Mouse (Mus musculus): ENCODE results near the gene Prrx2.
"Not testable (repeated sequence)": the region's sequence is repeated elsewhere in the genome, so short reads cannot be mapped to it uniquely, and the experiment has no call there.

Gene Prrx2

DNA sequence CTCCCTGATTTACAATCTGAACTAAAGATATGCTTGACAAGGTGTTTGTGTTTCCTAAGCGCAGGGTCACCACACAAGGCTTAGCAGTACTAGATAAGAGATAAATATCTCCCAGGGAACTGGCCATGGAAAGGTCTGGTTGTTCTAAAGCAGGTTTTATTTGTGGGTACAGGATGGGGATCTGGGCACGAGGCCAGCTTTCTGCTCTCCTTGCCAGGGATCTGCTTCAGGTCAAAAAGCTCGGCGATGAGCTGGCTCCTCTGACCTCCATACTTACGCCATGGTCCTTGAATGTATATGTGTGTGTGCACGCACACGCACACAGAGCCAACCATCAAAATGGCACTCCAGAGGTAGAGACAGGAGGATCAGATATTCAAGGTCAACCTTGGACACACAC is 70.2 kb downstream of the Prrx2 start:
- DNase-seq (ENCODE audit: extremely low read depth, low read depth, low spot score), result no peak

DNA sequence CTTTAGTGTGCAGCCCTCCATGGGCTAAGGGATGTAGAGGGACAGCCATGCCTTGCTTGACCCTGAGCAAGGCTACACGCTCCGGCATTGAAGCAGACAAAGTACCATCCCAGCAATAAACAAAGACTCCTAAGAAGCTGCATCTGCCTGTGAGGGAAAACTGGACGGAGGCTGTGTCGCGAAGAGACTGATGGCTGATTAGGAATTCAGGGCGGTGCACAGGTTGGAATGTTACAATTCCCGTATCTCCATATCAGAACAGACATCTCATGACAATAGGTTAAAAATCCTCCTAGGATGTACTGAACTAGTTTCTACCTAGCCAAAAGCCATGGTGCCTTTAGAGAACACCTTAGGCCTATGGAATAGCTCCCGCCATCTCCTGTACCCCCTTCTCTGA is 71.1 kb downstream of the Prrx2 start:
- DNase-seq (ENCODE audit: extremely low read depth, low read depth, low spot score), result no peak

- DNase-seq (ENCODE audit: extremely low read depth, low read depth, low spot score), result no peak
Measured at GRCm38 (mm10) chr2:30906641-30907040, 71.9 kb downstream of the Prrx2 start.

DNA sequence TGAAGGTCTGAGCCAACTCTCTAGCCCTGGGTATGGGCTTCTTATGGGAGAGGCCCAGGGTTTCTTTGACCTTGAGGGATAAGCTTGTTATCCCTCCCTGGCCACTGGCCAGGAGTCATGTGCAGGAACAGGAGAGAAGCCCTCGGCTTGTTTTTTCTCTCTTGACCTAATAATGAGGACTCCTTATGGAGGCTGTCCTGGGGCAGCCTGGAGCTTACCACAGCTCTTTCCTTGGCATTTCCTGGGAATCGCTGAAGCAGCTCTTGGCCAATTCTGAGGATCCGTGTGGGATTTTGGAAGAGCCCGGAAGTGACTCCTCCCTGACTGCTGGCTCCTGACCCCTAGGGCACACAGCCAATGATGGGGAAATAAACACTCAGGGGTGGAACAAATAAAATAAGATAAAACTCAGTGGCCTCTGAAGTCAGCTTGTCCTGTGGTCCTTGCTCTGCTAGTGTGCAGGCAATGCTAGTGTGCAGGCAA is 77.6 kb downstream of the Prrx2 start:
- no peak for DNase-seq (ENCODE audit: extremely low read depth, low read depth, low spot score)

- DNase-seq (ENCODE audit: extremely low read depth, low read depth, low spot score), result no peak
Measured at GRCm38 (mm10) chr2:30913022-30913421, 78.2 kb downstream of the Prrx2 start.

- no peak for DNase-seq (ENCODE audit: extremely low read depth, low read depth, low spot score)
Measured at GRCm38 (mm10) chr2:30914836-30915235, 80.1 kb downstream of the Prrx2 start.

DNA sequence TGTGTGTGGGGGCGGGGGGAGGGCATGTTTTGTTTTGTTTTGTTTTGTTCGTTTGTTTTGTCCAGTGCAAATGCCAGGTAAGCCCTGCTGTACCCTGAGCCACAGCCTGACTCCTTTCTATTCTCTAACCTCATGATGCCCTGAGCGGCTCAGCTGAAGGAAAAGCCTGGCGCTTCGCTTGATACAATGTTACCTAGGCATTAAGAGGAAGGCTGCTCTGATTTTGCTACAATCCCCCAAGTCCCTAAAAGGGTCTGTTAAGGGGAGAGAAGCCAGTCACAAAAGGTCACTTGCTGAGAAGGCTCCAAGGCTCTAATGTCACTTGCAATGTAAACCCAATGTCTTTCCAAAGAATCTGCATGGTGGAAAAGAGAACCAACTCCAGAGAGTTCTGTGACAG is 80.6 kb downstream of the Prrx2 start:
- no peak for DNase-seq (ENCODE audit: extremely low read depth, low read depth, low spot score)

DNA sequence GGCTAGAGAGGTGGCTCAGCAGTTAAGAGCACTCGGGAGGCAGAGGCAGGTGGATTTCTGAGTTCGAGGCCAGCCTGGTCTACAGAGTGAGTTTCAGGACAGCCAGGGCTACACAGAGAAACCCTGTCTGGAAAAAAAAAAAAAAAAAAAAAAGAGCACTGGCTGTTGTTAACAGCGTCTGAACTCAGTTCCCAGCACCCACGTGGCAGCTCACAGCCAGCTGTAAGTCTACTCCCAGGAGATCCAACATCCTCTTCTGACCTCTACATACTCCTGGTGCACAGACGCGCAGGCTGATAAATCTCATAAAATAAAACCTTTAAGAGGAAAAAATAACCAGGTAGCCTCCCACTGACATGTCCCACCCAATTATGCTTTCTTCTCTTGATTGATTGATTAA is 81.2 kb downstream of the Prrx2 start:
- not testable (repeated sequence) for DNase-seq (ENCODE audit: extremely low read depth, low read depth, low spot score)

- no peak for DNase-seq (ENCODE audit: extremely low read depth, low read depth, low spot score)
Measured at GRCm38 (mm10) chr2:30917649-30918048, 82.9 kb downstream of the Prrx2 start.

DNA sequence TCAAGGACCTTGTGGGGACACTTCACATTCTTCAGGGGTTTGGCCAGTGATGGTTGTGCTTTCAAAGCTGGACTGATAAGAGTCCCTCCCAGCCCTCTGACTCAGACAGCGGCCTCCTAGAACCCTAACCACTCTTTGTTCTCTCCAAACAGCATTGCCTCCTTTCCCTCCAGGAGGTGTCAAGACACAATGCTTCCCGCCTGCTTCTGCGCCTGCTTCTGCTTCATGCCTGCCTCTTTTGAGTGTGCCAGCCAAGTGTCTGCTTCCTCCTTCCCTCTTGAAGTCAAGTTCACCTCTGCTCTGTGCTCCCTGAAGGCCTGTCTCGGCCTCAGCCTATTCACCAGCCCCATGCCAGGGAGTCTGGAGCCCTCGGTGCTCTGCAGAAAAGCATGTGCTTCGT is 83.4 kb downstream of the Prrx2 start:
- DNase-seq (ENCODE audit: extremely low read depth, low read depth, low spot score), result no peak

DNA sequence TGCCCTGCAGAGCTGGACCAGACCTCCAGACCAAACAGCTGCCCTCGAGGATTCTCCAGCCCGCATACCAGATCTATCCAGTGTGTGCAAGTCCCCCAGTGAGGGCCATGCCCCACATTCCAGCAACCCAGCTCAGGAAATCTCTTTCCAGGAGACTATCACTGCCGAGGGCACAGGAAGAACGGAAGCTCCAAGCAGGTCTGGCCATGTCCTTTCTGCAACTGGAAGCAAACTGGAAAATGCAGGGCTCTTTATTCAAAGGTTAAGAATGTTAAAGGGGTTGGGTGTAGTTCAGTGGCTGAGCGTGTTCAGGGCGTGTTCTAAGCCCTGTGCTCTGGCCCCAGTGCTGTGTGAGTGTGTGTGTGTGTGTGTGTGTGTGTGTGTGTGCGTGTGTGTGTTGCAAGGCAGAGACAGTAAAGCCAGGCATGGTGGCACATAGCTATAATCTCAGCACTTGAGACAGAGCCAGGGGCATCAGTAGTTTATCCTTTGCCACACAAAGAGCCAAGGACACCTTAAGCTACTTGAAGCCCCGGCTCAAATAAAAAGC is 84.1 kb downstream of the Prrx2 start:
- peak; percentile 93 for DNase-seq (ENCODE audit: extremely low read depth, low read depth, low spot score)

DNA sequence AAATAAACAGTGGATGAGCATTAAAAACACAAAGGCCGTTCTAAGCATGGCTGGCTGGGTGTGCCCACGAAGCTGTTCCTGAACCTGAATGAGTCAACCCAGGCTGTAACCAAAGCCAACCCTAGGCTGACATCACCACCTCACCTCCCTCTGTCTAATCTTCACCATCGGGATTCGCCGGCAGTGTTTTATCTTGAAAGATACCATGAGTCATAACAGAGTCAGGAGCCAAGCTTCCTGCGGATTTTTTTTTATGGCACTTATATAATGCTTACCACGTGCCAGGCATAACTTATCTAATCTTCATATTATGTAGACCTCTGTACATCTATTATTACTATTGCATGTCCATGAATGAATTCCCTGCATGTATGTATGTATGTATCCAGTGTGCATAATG is 85.4 kb downstream of the Prrx2 start:
- no peak for DNase-seq (ENCODE audit: extremely low read depth, low read depth, low spot score)

- no peak for DNase-seq (ENCODE audit: extremely low read depth, low read depth, low spot score)
Measured at GRCm38 (mm10) chr2:30923099-30923498, 88.3 kb downstream of the Prrx2 start.

DNA sequence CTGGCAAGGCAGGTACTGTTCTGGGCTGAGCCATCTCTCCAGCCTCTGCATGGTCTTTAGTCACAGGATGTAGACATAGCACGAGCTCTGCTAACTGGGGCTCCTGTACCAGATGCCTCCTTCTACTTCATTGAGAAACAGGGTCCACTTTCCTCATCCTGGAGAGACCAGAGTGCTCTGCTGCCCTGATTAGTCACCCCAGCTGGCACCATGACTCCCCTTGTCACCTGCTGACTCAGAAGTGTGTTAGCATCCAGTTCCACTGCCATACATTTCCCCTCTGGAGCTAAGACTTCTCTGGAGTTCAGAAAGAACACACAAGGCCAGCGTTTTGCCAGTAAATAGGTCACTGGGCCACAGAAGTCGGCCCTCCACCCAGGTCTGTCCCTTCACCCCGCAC is 90.4 kb downstream of the Prrx2 start:
- no peak for DNase-seq (ENCODE audit: extremely low read depth, low read depth, low spot score)

- no peak for DNase-seq (ENCODE audit: extremely low read depth, low read depth, low spot score)
Measured at GRCm38 (mm10) chr2:30926381-30926780, 91.6 kb downstream of the Prrx2 start.

DNA sequence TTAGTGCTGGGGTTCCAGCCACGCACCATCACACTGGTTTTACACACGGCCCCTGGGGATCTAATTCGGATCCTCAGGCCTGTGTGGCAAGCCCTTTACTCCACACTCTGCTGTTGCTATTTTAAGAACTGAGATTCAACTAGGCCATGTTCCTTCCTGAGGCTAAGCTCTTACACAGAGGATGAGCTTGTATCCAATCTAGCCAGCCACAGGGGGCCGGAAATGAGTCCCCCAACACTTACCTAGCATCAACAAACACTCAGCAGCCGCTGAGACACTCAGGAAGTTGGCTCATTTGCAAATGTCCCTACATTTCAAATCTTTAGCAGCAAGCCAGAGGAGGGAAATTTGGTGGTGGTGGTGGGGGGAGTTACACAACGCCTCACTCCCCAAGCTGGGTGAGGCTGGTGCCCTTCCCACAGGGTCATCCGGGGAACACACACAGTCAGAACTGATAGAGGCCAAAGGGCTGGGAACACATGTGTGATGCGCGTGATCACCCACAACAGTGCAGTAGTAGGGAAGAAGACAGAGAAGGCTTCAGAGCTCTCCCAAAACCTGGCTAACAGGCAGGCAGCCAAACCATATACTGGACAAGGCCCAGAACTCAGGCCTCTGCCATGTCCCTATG is 92.5 kb downstream of the Prrx2 start:
- no peak for DNase-seq (ENCODE audit: extremely low read depth, low read depth, low spot score)

DNA sequence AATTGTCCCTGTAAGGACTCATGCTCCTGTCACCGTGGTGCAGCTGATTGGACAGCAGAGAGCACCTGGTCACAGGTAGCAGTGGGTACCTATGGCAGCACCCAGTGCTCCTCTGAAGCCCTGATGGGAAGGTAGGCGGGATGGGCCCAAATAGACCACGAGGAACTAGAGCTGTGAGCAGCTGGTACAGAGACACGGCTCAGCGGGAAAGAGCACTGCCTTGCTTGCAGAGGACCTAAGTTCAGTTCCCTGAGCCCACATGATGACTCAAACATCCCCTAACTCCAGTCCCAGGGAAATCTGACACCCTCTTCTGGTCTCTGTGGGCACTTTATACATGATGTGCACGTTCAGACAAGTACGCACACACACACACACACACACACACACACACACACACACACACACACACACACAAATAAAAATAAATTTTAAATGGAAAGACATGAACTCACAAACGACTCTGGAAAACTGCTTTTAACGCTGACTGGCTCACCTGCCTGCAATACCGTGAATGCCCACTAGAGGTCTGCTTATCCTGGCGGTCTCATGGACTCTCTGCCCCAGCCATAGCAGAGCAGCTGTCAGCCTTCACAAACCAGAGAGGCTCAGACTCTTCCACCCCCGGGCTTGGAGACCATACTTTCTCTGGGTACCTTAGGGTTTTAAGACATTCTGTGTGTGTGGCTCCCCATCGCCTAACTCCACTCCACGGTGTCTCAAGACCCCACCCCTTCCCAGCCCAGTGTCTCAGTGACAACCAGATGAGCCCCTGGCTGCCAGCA is 93.3 kb downstream of the Prrx2 start:
- no peak for DNase-seq (ENCODE audit: extremely low read depth, low read depth, low spot score)

DNA sequence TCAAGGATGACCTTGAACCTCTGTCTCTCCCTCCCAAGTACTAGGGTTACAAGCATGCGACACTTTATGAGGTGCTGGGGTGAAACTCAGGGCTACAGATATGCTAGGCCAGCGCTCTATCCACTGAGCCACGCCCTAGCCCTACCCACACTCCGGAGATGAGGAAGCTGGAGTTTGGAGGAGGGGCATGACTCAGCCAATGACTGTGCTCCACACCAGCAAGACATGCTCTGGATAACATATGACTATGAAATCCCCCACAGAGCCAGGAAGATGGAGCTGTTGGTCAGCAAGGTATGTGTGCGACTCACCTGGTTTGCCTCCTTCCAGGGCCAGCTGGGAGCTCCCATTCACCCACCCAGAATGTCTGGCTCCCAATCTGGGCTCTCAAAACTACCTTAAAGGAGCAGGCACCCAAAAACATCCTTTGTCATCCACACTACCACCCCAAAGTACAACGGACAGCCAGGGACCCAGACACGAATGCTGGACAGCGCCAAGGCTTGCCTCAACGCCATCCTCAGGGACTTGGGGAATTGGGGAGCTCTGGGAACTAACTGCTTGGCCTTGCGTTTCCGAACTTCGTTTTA is 94.2 kb downstream of the Prrx2 start:
- DNase-seq (ENCODE audit: extremely low read depth, low read depth, low spot score), result no peak

- no peak for DNase-seq (ENCODE audit: extremely low read depth, low read depth, low spot score)
Measured at GRCm38 (mm10) chr2:30929483-30930045, 94.8 kb downstream of the Prrx2 start, which contains the start of gene Ptges. TSS of gene Ptges (minus strand) at chr2:30929863.

DNA sequence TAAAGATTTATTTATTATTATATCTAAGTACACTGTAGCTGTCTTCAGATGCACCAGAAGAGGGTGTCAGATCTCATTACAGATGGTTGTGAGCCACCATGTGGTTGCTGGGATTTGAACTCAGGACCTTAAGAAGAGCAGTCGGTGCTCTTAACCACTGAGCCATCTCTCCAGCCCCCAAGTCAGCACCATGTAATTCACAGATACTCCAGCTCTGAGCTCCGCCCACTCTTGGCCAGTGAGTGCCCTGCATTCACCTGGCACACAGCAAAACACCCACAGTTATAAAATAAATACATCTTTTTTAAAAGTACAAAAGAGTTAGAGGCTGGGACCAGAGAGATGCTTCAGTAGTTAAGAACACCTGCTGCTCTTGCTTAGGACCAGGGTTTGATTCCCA is 96.1 kb downstream of the Prrx2 start:
- not testable (repeated sequence) for DNase-seq (ENCODE audit: extremely low read depth, low read depth, low spot score)
